Mouse (Mus musculus): ENCODE measurements around the gene Rpgrip1l. TPM values are rescaled to one million over a fixed set of nuclear protein-coding genes. Genes with fewer than 3 reads are reported as not detected.

Gene Rpgrip1l
- polyA plus RNA-seq, 1 experiment = 6.3 TPM

GRCm38 (mm10) chr8:91280467-91281212, 32.4 kb downstream of the Rpgrip1l start:
- no peaks in the 10 kb centered on the region for H3K27me3 ChIP-seq (ENCODE audit: control insufficient read depth, insufficient read depth, low read length)
- TF ChIP-seq POLR2A (IDR thresholded peaks at IDR 0.05; ENCODE audit: borderline replicate concordance, insufficient read depth, low read length) = no peak
- TF ChIP-seq CTCF (IDR thresholded peaks at IDR 0.05; ENCODE audit: borderline replicate concordance, insufficient read depth, low read depth, low read length) = no peak
- H3K4me1 ChIP-seq (ENCODE audit: control insufficient read depth, insufficient read depth, low read length) = no peaks in the 10 kb centered on the region
- 90% methylated on average over 11 of the region's 11 CpGs for WGBS
- no peak overlapping the region for H3K4me3 ChIP-seq (replicated peaks; ENCODE audit: insufficient read depth, low read depth, low read length)
- no peak overlapping the region for H3K27ac ChIP-seq (ENCODE audit: insufficient read depth, low read length)
- DNase-seq = no peak

GRCm38 (mm10) chr8:91278060-91278459, 35.0 kb downstream of the Rpgrip1l start:
- no peak for DNase-seq
- TF ChIP-seq CTCF (IDR thresholded peaks at IDR 0.05; ENCODE audit: borderline replicate concordance, insufficient read depth, low read depth, low read length) (no peak), POLR2A (IDR thresholded peaks at IDR 0.05; ENCODE audit: borderline replicate concordance, insufficient read depth, low read length) (no peak)
- H3K4me1 ChIP-seq (ENCODE audit: control insufficient read depth, insufficient read depth, low read length) = no peaks in the 10 kb centered on the region
- no peak overlapping the region for H3K27ac ChIP-seq (ENCODE audit: insufficient read depth, low read length)
- no peak overlapping the region for H3K4me3 ChIP-seq (replicated peaks; ENCODE audit: insufficient read depth, low read depth, low read length)
- no peaks in the 10 kb centered on the region for H3K27me3 ChIP-seq (ENCODE audit: control insufficient read depth, insufficient read depth, low read length)
- 89% methylated on average over 5 of the region's 5 CpGs for WGBS

- whole genome bisulfite sequencing = 97% methylated on average over 2 of the region's 2 CpGs
- TF ChIP-seq POLR2A (IDR thresholded peaks at IDR 0.05; ENCODE audit: borderline replicate concordance, insufficient read depth, low read length) = no peak
- no peak for TF ChIP-seq CTCF (IDR thresholded peaks at IDR 0.05; ENCODE audit: borderline replicate concordance, insufficient read depth, low read depth, low read length)
Measured at GRCm38 (mm10) chr8:91276337-91276736, 36.7 kb downstream of the Rpgrip1l start.

GRCm38 (mm10) chr8:91273493-91273892, 39.6 kb downstream of the Rpgrip1l start:
- WGBS = 95% methylated on average over 5 of the region's 5 CpGs
- Histone ChIP-seq H3K4me3 (replicated peaks; ENCODE audit: insufficient read depth, low read depth, low read length) (no peak overlapping the region), H3K27me3 (ENCODE audit: control insufficient read depth, insufficient read depth, low read length) (no peaks in the 10 kb centered on the region), H3K27ac (ENCODE audit: insufficient read depth, low read length) (no peak overlapping the region), H3K4me1 (ENCODE audit: control insufficient read depth, insufficient read depth, low read length) (no peaks in the 10 kb centered on the region)
- TF ChIP-seq CTCF (IDR thresholded peaks at IDR 0.05; ENCODE audit: borderline replicate concordance, insufficient read depth, low read depth, low read length) = no peak
- no peak for TF ChIP-seq POLR2A (IDR thresholded peaks at IDR 0.05; ENCODE audit: borderline replicate concordance, insufficient read depth, low read length)
- DNase-seq = no peak

More at GRCm38 (mm10) chr8:91276337-91276736, 36.7 kb downstream of the Rpgrip1l start:
- Histone ChIP-seq H3K27ac (ENCODE audit: insufficient read depth, low read length) (no peak overlapping the region), H3K27me3 (ENCODE audit: control insufficient read depth, insufficient read depth, low read length) (no peaks in the 10 kb centered on the region), H3K4me1 (ENCODE audit: control insufficient read depth, insufficient read depth, low read length) (no peaks in the 10 kb centered on the region), H3K4me3 (replicated peaks; ENCODE audit: insufficient read depth, low read depth, low read length) (no peak overlapping the region)
- DNase-seq = no peak

- Histone ChIP-seq H3K4me1 (ENCODE audit: control insufficient read depth, insufficient read depth, low read length) (no peaks in the 10 kb centered on the region), H3K27me3 (ENCODE audit: control insufficient read depth, insufficient read depth, low read length) (no peaks in the 10 kb centered on the region), H3K4me3 (replicated peaks; ENCODE audit: insufficient read depth, low read depth, low read length) (no peak overlapping the region), H3K27ac (ENCODE audit: insufficient read depth, low read length) (no peak overlapping the region)
- DNase-seq = no peak
- 85% methylated on average over 2 of the region's 2 CpGs for WGBS
- TF ChIP-seq POLR2A (IDR thresholded peaks at IDR 0.05; ENCODE audit: borderline replicate concordance, insufficient read depth, low read length) (no peak), CTCF (IDR thresholded peaks at IDR 0.05; ENCODE audit: borderline replicate concordance, insufficient read depth, low read depth, low read length) (no peak)
Measured at GRCm38 (mm10) chr8:91269374-91269958, 43.6 kb downstream of the Rpgrip1l start.

- DNase-seq = no peak
- H3K27me3 ChIP-seq (ENCODE audit: control insufficient read depth, insufficient read depth, low read length) = no peaks in the 10 kb centered on the region
- no peak overlapping the region for H3K4me3 ChIP-seq (replicated peaks; ENCODE audit: insufficient read depth, low read depth, low read length)
- H3K4me1 ChIP-seq (ENCODE audit: control insufficient read depth, insufficient read depth, low read length) = no peaks in the 10 kb centered on the region
- TF ChIP-seq POLR2A (IDR thresholded peaks at IDR 0.05; ENCODE audit: borderline replicate concordance, insufficient read depth, low read length) (no peak), CTCF (IDR thresholded peaks at IDR 0.05; ENCODE audit: borderline replicate concordance, insufficient read depth, low read depth, low read length) (no peak)
- H3K27ac ChIP-seq (ENCODE audit: insufficient read depth, low read length) = no peak overlapping the region
Measured at GRCm38 (mm10) chr8:91264564-91264963, 48.5 kb downstream of the Rpgrip1l start.

- H3K4me1 ChIP-seq (ENCODE audit: control insufficient read depth, insufficient read depth, low read length) = no peaks in the 10 kb centered on the region
- no peak for DNase-seq
- WGBS = 73% methylated on average over 3 of the region's 3 CpGs
Measured at GRCm38 (mm10) chr8:91263939-91264338, 49.1 kb downstream of the Rpgrip1l start.

GRCm38 (mm10) chr8:91261598-91261997, 51.5 kb downstream of the Rpgrip1l start:
- no peak overlapping the region for H3K4me3 ChIP-seq (replicated peaks; ENCODE audit: insufficient read depth, low read depth, low read length)
- no peak for DNase-seq
- no peaks in the 10 kb centered on the region for H3K27me3 ChIP-seq (ENCODE audit: control insufficient read depth, insufficient read depth, low read length)
- no peak overlapping the region for H3K27ac ChIP-seq (ENCODE audit: insufficient read depth, low read length)
- H3K4me1 ChIP-seq (ENCODE audit: control insufficient read depth, insufficient read depth, low read length) = no peaks in the 10 kb centered on the region
- no peak for TF ChIP-seq POLR2A (IDR thresholded peaks at IDR 0.05; ENCODE audit: borderline replicate concordance, insufficient read depth, low read length)
- TF ChIP-seq CTCF (IDR thresholded peaks at IDR 0.05; ENCODE audit: borderline replicate concordance, insufficient read depth, low read depth, low read length) = peak; percentile 13; the same call in 1 of the 2 replicates
- WGBS = 72% methylated on average over 2 of the region's 2 CpGs

More at GRCm38 (mm10) chr8:91263939-91264338, 49.1 kb downstream of the Rpgrip1l start:
- H3K27me3 ChIP-seq (ENCODE audit: control insufficient read depth, insufficient read depth, low read length) = no peaks in the 10 kb centered on the region
- H3K4me3 ChIP-seq (replicated peaks; ENCODE audit: insufficient read depth, low read depth, low read length) = no peak overlapping the region
- no peak overlapping the region for H3K27ac ChIP-seq (ENCODE audit: insufficient read depth, low read length)
- TF ChIP-seq CTCF (IDR thresholded peaks at IDR 0.05; ENCODE audit: borderline replicate concordance, insufficient read depth, low read depth, low read length) (no peak), POLR2A (IDR thresholded peaks at IDR 0.05; ENCODE audit: borderline replicate concordance, insufficient read depth, low read length) (no peak)

Measured in cerebellum, adult 2 months (tissue).